Mouse (Mus musculus): ENCODE data around the gene Kcne1l.

Kcne1l gene

GRCm38 (mm10) chrX:142305869-142306581 lies at the start of gene Kcne1l:
Kcne1l (minus strand) TSS chrX:142306294.
- DNase-seq (ENCODE audit: low read depth in 2 of 2, low spot score in 2 of 2), result no peak

- DNase-seq (ENCODE audit: low read depth in 2 of 2, low spot score in 2 of 2), result no peak
These were observed 30.1 kb upstream of the Kcne1l start for GRCm38 (mm10) chrX:142336207-142336606.

- DNase-seq (ENCODE audit: low read depth in 2 of 2, low spot score in 2 of 2), result no peak
These were observed 29.4 kb upstream of the Kcne1l start for GRCm38 (mm10) chrX:142335502-142335901.

DNA sequence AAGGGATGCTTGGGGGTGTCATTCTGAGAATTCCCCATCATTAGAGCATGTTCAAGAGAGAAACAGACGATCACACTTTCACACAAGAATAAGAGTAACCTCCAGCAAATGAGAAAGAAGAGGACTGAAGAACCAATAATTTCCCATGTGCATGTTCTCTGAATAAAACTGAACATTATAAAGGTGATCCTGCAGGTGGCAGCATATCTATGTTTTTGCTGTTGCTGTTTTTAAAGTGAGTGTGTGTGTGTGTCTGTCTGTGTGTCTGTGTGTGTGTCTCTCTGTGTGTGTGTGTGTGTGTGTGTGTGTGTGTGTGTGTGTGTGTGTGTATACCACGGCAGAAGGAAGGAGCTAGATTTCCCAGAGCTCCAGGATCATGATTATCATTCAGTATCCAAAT lies 19.7 kb upstream of the Kcne1l start:
- DNase-seq (ENCODE audit: low read depth in 2 of 2, low spot score in 2 of 2), result no peak

DNA sequence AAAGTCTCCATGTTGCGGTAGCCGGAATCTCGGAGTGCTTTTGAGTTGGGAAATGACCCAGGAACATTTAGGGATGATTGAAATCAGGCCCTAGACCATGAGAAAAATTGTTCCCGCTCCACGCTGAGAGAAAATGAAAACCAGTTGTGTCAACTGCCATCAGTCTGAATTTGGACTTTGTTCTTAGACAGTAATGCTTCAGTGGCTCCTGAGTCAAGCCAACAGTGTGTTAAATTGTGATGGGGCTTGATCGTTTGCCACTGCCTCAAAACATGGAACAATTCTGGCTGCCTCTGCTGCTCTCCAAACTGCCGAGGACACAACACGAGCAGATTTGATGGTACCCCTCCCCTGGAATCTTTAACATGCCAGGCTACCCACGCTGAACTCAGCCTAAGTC lies 10.0 kb upstream of the Kcne1l start:
- DNase-seq (ENCODE audit: low read depth in 2 of 2, low spot score in 2 of 2), result no peak

DNA sequence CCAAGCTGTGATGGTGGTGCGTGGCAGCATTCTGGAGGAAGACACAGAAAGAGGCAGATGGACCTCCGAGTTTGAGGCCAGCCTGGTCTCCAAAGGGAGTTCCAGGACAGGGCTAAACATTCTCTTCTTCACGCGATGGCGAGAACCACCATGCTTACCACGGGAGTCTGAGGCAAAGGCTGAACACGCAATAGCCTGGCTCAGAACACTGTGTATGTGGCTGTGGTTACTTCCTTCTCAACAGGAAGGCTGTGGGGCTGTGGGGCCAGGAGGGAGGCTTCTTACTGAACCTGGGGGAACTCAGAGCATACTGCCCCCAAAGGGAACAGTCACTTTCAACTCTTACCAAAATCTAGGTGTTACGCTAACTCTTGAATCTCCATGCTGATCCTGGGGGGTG lies 9.2 kb upstream of the Kcne1l start:
- peak in 1 of 2 experiments; percentile 1 for DNase-seq (ENCODE audit: low read depth in 2 of 2, low spot score in 2 of 2)

DNA sequence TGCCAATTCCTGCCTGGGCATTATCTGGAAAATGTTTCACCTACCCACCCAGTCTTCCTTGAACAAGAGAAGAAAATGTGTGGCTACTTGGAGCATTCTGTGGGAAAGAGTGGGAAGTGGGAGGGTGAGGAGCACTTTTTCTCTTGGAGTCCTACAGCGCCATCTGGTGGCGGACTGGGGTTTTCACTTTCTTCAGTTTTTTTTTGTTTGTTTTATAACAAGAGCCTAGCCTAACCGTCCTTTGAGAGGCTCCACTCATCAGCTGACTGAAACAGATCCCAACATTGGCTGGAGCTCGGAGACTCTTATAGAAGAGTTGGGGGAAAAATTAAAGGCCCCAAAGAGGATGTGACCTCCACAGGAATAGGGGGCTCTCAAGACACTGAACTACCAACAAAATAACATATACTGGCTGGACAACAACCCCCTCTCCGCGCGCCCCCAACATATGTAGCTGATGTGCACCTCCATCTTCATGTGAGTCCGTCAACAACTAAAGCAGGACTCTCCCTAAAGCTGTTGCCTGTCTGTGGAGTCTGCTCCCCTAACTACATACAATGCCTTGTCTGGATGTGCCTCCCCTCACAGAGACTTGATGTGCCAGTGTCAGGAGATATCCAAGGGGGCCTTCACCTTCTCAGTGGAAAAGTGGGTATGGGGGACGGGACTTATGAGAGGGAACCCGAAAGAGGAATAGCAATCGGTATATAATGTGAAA lies 8.4 kb upstream of the Kcne1l start:
- DNase-seq (ENCODE audit: low read depth in 2 of 2, low spot score in 2 of 2), result peak; percentile 3 to 14

DNA sequence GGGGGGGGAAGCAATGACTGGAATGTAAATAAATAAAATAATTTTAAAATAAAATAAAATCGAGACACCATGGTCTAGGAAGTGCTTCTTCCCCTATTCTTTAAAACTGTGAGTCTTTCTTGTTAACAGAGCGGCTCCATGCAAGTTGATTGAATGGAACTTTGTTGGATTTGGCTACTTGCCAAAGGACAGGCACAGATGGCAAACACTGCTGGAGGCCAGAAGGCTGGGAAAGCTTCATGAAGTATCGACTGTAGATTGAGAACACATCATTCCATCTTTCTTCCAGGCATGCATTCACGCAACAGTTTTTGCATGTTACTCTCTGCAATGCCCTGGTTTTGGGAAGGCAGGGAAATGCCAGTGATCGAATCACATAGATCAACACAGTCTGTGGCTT lies 4.3 kb upstream of the Kcne1l start:
- no peak for DNase-seq (ENCODE audit: low read depth in 2 of 2, low spot score in 2 of 2)

DNA sequence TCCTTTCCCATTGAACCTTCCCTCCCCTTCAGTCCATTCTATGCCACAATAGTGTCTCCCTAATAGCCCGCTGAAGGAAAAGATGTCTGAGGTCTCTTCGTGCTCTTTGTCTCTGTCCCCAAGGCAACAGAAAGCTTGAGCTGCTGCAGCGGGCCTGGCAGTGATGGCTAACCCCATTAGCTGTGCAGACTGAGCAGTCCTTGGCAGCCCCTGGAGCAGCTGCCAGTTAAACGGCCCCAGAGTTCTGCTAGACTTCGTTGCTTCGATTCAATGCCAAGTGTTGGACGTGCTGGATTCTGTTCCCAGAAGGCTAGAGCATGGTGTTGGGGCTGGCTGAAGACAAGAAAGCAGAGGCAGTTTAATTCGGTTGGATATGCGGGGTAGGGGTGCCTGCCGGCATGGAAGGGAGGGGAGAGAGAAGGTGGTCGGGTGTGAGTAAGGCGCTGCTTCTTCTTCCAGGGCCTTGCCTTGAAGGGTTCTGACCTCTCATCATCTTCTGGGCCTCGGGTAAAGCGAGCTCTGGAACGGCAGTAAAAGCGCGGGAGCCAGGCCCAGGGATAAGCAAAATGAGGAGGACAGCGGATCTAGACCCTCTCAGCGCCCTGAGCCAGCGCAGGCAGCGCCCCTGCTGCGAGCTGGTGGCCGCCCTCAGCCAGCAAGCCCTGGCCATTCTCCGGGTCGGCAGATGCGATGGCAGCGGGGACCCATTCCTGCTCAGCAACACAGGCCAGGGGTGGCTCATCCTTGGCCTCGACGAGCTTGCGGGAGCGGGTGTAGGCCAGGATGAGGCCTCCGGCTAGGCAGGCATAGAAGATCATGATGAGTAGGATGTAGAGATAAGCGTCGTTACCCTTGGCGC lies 855 bp downstream of the Kcne1l start:
- no peak for DNase-seq (ENCODE audit: low read depth in 2 of 2, low spot score in 2 of 2)

DNA sequence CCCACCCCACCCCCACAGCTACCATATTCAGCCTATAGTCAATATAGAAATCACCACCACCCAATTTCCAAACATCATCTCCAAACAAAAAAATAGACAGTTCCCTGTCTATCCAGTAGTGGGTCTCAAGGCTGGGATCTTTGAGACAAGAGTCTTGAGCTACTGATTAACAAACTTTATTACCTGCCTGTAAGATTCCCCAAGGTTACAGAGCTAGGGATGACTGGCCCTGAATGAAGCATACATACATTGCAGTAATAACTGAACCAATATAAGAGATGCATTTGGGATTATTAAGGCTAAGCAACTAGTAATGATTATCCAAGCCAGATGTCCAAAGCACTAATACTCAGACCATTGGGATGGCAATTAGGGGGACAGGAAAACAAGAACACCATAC lies 1.5 kb downstream of the Kcne1l start:
- no peak for DNase-seq (ENCODE audit: low read depth in 2 of 2, low spot score in 2 of 2)

DNA sequence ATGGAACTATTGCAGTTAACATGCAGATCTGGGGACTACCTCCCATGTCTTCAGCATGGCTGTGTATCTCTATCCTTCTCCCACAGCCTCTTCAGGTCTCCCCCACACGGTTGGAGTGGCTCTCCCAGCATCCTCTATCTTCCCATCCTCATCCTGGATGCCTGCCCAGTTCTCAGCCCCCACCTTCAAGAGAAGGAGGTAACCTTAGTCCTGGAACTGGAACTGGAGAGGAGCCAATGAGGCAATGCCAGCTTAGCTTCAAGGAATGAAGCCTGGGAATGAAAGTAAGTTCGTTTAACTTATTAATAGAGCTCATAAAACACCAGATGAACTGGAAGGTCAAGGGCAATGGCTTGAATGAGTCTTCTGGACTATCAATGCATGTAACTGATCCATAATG lies 2.6 kb downstream of the Kcne1l start:
- no peak for DNase-seq (ENCODE audit: low read depth in 2 of 2, low spot score in 2 of 2)

- DNase-seq (ENCODE audit: low read depth in 2 of 2, low spot score in 2 of 2), result no peak
These were observed 20.2 kb downstream of the Kcne1l start for GRCm38 (mm10) chrX:142285905-142286304.

DNA sequence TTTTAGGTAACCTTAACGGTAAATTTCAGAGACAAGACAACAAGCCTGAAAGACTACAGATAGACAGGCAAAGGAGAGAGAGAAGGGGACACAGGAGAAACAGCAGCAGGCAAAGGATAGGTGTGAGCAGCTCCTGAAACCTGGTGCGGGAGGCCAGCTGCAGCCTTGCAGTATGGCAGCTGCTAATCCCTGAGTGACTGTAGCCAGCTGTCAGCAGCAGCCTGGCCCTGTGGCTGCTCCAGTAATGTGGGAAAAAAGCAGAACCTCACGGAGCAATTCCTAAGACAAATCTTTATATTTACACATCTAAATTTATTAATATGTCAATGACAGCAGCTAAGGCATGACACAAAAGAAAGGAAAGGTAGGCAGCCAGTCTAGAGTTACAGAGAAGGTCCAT lies 29.5 kb downstream of the Kcne1l start:
- DNase-seq (ENCODE audit: low read depth in 2 of 2, low spot score in 2 of 2), result no peak

DNA sequence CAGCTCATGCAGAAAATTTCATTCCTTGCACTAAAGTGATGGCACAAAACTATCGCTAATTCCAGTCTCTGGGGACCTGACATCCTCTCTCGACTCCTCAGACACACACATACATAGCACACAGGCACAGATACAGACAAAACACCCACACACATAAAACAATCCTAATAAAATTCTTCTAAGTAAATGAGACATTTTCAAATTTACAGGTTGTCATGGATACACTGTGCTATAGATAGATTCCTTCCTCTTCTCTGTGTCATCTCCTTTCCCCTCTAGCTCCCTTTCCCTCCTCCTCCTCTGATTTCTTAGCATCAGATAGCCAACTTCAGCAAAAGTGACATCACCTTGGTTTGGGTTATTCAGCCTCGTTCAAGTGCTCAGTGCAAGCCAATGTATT lies 30.1 kb downstream of the Kcne1l start:
- no peak for DNase-seq (ENCODE audit: low read depth in 2 of 2, low spot score in 2 of 2)
